Mouse (Mus musculus) thymus, postnatal 0 days (tissue): ENCODE data around the gene Auts2. TPM values are rescaled to one million over a fixed set of nuclear protein-coding genes. Genes with fewer than 3 reads are reported as not detected.
A peak's percentile ranks its signal among the peaks of the same experiment; 100 is the strongest.

ENCODE experiments used
- DNase-seq: peaks from one replicate; pipeline ENCODE4 v3.0.0-alpha.2; 2015; ENCODE audit warnings: low spot score
- polyA plus RNA-seq: library from polyadenylated mRNA; unstranded; fragments of >200 nt; fragmentation: Nextera tagmentation; extraction: Ambion mirVana; gene quantifications from 2 replicates; pipeline ENCODE4 v1.2.1, GENCODE M21; 2015

Gene Auts2
- polyA plus RNA-seq, 1 experiment from 2014 or later, result 2.8 TPM

DNA sequence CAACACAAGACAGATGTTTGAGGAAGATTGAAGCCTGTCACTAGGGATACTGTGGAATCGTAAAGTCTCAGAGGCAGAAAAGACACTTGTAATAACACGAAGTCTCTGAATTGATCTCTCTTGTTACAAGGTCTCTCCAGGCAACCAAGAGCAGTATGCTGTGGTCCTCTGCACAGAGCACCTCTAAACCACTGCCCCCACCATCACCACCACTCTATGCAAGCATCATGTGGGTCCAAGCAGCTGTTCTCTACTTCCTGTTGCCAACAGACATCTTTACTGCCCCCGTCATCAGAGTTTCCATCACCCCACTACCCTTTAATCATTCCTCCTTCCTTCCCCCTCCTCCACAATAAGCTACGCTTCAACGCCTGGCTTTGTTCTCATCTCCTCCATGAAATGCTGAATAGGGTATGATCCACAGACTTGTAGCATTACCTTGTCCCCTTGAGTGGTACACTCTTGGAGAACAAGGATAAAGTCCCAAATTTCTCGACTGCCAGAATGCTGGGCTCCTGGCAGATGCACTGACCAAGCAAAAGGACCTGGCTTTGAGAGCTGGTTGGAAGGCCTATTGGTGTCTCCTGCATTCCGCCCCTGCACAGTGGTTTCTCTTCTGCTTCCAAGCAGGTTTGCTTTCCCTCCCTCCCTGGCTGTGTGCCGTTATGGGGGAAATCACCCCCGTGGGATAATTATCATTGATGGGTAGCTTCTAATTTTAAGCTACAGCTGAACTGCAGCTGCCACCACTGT lies 699.2 kb downstream of the Auts2 start:
- DNase-seq, result no peak

GRCm38 (mm10) chr5:131839657-131840315 lies 703.4 kb downstream of the Auts2 start:
- DNase-seq, result no peak

GRCm38 (mm10) chr5:131839023-131839422 lies 704.1 kb downstream of the Auts2 start:
- no peak for DNase-seq

- no peak for DNase-seq
Observed at GRCm38 (mm10) chr5:131838064-131838463, 705.1 kb downstream of the Auts2 start.

DNA sequence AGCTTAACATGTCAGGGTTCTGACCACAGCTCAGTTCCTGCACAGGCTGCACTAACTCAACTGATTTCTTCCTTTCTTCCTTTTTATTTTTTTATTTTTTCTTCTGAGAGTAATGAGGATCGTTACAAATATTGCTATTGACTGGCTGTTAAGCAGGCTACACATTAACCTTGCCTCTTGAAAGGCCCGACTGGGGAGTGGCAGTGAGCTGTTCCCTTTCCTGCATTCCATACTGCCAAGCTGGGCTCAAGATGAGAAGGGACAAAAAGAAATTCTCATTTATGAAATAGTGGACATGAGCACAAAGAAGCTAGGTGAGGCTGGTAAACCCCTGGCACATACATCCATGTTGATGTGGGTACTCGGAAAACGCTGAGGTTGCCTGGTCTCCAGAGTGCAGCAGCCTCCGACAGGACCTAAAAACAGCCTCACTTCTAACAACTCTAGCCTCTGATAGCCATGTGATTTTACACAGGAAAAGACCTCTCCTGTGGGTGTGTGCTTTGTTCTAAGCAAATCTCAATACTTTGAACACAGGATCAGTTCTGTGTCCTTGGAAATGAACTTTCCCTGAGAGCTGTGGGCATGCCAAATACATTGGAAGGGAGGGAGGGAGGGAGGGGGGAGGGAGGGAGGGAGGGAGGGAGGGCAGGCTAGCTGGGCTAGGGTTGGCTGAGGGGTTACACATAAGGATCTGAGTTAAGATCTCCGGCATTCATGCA lies 707.0 kb downstream of the Auts2 start:
- no peak for DNase-seq

GRCm38 (mm10) chr5:131832891-131833876 lies 710.0 kb downstream of the Auts2 start:
- no peak for DNase-seq

GRCm38 (mm10) chr5:131830111-131830510 lies 713.0 kb downstream of the Auts2 start:
- DNase-seq, result no peak

DNA sequence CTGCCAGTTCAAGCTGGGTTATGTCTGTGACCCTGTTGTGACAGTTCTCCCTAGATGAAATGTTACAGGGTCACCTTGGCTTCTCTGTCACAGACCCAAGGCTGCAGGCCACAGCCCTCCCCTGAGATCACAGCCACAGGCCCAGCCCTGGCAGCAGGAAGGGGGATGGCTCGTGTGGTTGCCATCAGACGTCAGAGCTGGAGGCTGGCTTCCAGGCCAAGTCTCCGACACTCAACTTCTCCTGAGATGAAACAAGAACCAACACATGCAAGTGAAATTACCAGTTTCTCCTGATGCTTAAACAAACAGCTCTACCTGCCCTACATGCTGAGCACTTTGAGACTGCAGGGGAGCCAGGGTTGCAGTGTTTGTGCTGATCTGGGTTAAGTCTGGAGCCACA lies 713.9 kb downstream of the Auts2 start:
- DNase-seq, result peak; percentile 54

GRCm38 (mm10) chr5:131828607-131829006 lies 714.5 kb downstream of the Auts2 start:
- no peak for DNase-seq

DNA sequence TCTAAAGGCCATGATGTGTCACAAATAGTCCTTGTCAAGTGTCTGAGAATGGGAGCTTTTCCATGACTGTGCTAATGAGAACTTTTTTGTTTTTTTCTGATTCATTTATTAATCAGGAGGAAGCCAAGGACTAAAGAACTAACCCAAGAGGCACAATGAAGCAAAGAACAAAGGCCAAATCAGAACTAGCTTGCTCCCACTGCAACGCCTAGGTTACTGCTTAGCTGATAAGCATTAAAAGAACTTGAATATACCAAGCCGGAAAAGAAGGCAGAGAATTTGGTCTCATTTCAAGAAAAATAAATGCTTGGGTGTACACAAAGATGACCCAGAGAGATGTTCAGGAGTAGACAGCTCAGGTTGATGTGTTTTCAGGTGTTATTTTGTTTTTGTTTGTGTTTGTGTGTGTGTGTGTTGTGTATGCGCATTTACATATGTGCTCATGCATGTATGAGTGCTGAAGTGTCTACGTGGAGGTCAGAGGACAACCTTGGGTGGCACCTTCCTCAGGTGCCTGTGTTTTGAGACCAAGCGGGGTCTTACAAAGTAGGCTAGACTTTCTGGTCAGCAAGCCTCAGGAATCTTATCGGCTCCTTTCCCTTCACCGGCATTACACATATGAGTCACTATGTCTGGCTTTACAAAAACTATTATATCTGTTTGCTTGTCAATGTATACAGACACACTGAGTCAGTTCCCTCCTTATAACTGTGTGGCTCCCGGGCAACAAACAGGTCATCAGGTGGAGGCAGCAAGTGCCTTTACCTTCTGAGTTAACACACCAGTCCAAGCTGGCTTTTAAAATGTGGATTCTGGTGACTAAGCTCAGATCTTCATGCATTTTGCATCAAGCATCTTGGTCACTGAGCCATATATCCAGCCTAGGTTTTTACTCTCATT lies 716.5 kb downstream of the Auts2 start:
- DNase-seq, result no peak

GRCm38 (mm10) chr5:131825421-131825820 lies 717.7 kb downstream of the Auts2 start:
- DNase-seq, result no peak

DNA sequence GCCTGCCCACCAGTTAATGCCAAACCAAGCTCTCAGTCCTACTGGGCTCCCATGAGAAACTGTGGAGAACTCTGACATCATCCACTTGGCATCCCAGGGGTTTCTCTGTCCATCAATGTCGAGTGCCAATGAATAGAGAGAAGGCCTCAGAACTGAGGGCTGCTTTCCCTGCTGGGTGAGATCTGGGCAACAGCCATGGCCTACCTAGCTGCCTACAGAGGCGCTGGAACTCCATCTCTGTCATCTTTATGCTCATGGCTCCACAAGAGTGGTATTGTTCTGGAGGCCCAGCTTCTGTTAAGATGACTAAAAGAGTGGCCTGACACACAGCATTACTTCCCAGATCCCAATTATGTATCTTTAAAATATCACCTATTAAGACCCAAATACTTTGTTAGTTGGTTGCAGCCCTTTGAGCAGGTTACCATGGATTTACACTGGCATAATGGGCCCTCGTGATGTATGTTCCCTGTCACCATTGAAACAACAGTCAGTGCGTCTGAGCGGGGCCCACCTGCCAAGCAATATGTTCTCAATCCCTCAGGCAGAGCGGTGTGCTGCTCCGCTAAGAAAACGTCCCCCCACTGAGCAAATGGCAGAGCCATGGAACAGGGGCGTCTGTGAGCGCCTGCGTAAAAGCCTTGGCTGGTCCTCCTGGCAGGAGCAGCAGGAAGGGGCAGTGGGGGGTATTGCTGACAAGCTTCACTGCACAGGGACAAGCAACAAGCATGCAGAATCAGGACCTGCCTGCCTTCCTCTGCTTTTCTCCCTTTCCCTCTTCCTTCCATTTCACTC lies 718.8 kb downstream of the Auts2 start:
- no peak for DNase-seq

DNA sequence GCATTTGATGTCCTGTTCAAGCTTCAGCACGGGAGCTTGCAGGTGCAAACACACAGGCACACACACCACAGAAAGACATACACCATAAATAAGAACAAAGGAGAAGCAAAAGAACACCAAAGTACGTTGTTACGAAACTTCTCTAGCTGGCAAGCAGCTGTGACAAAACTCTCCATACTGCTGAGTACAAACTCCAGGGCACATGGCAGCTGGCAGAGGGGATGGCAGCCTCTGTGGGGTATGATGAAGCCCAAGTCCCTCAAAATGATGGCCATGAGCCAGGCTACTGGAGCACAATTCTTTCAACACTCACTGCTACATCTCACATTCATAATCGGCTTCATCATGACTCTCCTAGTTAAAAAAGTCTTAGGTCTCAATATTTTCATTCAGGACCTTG lies 721.7 kb downstream of the Auts2 start:
- DNase-seq, result peak; percentile 25

DNA sequence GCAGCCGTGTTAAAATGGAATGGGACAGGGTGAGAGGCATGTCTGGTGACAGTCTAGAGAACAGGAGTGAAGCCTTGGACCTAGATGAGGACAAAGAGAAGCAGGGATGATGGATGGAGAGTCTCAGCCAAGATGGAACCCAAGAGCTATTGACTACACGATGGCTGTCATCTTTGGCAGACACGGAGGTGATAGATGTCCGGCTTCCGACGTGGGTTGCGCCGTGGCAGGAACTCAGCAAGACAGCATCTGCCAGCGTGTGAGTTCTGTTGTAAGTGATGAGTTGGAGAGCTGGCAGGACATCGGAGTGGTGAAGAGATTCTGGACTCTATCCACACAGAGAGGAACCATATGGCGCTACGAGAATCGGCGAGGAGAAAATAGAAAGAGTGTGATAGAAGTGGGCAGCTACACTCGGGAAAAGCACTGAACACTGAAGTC lies 723.9 kb downstream of the Auts2 start:
- no peak for DNase-seq

DNA sequence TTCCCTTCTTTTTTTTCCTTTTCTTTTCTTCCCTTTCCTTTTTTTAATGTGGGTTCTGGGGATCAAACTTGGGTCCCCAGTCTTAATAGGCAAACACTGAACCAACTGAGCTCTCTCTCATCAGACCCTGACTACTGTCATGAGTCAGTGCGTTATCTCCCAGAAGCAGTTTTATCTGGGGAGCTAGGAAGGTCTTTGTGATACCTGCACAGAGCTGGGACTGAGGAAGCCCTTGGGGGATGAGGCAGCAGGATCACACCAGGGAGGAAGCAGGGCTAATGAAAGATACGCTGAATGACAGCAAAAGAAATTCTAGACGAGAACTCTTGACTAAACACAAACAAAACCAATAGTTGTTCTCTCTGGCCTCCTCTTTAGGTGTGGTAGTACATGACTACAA lies 727.6 kb downstream of the Auts2 start:
- no peak for DNase-seq

DNA sequence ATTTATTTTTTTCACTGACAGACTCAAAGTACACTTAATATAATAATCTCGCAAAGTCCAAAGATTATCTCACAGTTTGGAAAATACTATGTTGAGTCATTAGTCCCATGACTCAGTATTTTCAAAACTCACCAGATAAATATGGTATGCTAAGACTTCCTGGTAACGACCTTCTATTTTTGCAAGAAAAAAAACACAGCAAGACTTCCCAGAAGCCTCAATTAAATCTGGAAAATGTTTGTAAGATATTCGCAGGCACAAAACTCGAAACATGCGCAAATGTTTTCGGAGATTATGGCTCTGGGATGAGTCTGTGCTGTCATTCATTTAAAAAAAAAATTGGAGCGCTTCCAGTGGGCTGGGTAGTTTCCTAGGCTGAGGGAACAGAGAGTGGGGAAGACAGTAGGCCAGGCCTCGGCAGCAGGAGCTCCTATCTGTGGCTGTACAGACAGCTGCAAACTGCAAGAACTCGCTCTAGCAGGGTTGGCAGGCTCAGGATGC lies 728.6 kb downstream of the Auts2 start:
- no peak for DNase-seq

DNA sequence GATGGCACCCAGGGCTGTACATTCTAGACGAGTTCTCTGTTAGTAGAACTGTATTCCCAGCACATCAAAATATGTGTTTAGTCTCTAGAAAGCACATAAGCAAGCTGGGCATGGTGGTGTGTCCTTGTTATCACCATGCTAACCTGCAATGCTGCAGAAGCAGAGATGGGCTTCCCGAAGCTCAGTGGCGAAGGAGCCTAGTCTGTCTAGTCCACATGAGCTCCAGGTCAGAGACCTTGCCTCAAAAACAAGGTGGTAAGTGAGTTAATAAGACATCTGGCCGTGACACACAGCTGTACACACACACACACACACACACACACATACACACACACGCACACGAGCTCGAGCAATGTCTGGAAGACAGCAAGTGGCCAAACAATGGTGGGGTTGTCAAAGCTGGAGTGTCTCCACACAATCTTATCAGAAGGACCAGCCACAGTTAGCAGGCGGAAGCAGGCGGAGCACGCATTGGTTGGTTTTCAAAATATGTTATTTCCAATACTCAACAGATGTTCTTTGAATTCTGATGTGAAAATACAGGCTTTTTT lies 729.1 kb downstream of the Auts2 start:
- DNase-seq, result no peak

DNA sequence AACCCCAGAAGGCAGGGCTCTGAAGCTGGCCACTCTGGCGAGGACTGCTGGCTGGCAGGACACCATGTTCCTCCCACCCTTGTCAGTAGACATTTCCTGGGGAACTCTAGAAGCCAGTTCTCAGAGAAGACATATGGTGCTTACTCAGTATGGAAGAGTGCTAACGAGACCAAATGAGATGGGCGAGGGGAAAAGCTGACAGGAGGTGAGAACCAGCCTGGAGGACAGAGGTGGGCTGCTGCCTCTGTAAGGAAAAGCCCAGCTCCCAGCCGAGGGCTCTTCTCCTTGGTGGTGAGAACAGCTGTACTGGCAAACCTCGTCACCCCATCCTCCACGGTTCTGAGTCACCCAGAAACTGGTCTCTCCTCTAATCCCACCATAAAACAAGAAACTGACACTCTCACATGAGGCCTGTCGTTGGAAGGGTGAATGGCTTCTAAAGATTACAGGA lies 729.8 kb downstream of the Auts2 start:
- no peak for DNase-seq
